Mouse (Mus musculus): Measurements from ENCODE around the gene Rheb. TPM values are rescaled to one million over a fixed set of nuclear protein-coding genes. Genes with fewer than 3 reads are reported as not detected.
"Not testable (repeated sequence)": the region's sequence is repeated elsewhere in the genome, so short reads cannot be mapped to it uniquely, and the experiment has no call there.

Rheb gene
- total RNA-seq, 2 experiments from 2014 or later, result 120 to 122 TPM

GRCm38 (mm10) chr5:24843103-24843475 lies 665 bp upstream of the Rheb start:
- DNase-seq (ENCODE audit: low spot score in 2 of 2), result no peak

- DNase-seq (ENCODE audit: low spot score in 2 of 2), result peak in 1 of 2 experiments; percentile 64
Measured at GRCm38 (mm10) chr5:24841662-24842273, 656 bp downstream of the Rheb start.

GRCm38 (mm10) chr5:24840975-24841431 lies 1.4 kb downstream of the Rheb start:
- DNase-seq (ENCODE audit: low spot score in 2 of 2), result no peak

- no peak for DNase-seq (ENCODE audit: low spot score in 2 of 2)
Measured at GRCm38 (mm10) chr5:24834491-24834890, 7.9 kb downstream of the Rheb start.

- DNase-seq (ENCODE audit: low spot score in 2 of 2), result no peak
Measured at GRCm38 (mm10) chr5:24831912-24832311, 10.5 kb downstream of the Rheb start.

GRCm38 (mm10) chr5:24828446-24828845 lies 14.0 kb downstream of the Rheb start:
- DNase-seq (ENCODE audit: low spot score in 2 of 2), result no peak

GRCm38 (mm10) chr5:24827173-24827572 lies 15.3 kb downstream of the Rheb start:
- no peak for DNase-seq (ENCODE audit: low spot score in 2 of 2)

GRCm38 (mm10) chr5:24826056-24826770 lies 16.2 kb downstream of the Rheb start:
- DNase-seq (ENCODE audit: low spot score in 2 of 2), result no peak

GRCm38 (mm10) chr5:24825365-24826055 lies 16.9 kb downstream of the Rheb start:
- DNase-seq (ENCODE audit: low spot score in 2 of 2), result no peak

- no peak for DNase-seq (ENCODE audit: low spot score in 2 of 2)
Measured at GRCm38 (mm10) chr5:24823864-24824405, 18.5 kb downstream of the Rheb start.

- DNase-seq (ENCODE audit: low spot score in 2 of 2), result no peak
Measured at GRCm38 (mm10) chr5:24822781-24823180, 19.6 kb downstream of the Rheb start.

GRCm38 (mm10) chr5:24822231-24822630 lies 20.2 kb downstream of the Rheb start:
- DNase-seq (ENCODE audit: low spot score in 2 of 2), result not testable (repeated sequence)

- no peak for DNase-seq (ENCODE audit: low spot score in 2 of 2)
Measured at GRCm38 (mm10) chr5:24821403-24821841, 21.0 kb downstream of the Rheb start.

- DNase-seq (ENCODE audit: low spot score in 2 of 2), result no peak
Measured at GRCm38 (mm10) chr5:24820627-24821026, 21.8 kb downstream of the Rheb start.

- DNase-seq (ENCODE audit: low spot score in 2 of 2), result no peak
Measured at GRCm38 (mm10) chr5:24817191-24817590, 25.2 kb downstream of the Rheb start.

GRCm38 (mm10) chr5:24813946-24814345 lies 28.5 kb downstream of the Rheb start:
- DNase-seq (ENCODE audit: low spot score in 2 of 2), result no peak

GRCm38 (mm10) chr5:24813005-24813404 lies 29.4 kb downstream of the Rheb start:
- no peak for DNase-seq (ENCODE audit: low spot score in 2 of 2)

GRCm38 (mm10) chr5:24805222-24805621 lies 37.2 kb downstream of the Rheb start:
- DNase-seq (ENCODE audit: low spot score in 2 of 2), result no peak

- no peak for DNase-seq (ENCODE audit: low spot score in 2 of 2)
Measured at GRCm38 (mm10) chr5:24804661-24805060, 37.8 kb downstream of the Rheb start.

GRCm38 (mm10) chr5:24801841-24802624 lies 40.4 kb downstream of the Rheb start:
- no peak for DNase-seq (ENCODE audit: low spot score in 2 of 2)

GRCm38 (mm10) chr5:24800416-24800815 lies 42.0 kb downstream of the Rheb start:
- DNase-seq (ENCODE audit: low spot score in 2 of 2), result no peak

Data from layer of hippocampus, postnatal 10 days (tissue).